Mouse (Mus musculus) liver, embryonic 15.5 days (tissue): ENCODE measurements around the gene Pou5f1. TPM values are rescaled to one million over a fixed set of nuclear protein-coding genes. Genes with fewer than 3 reads are reported as not detected.

Experiments
- ATAC-seq: fragments of 200-750 bp; cut with Nextera tagmentation; 2 replicates; pipeline ENCODE4 v1.8.0; 2017; ENCODE audit warnings: moderate number of reproducible peaks, mild to moderate bottlenecking, moderate library complexity; ENCODE audit not compliant: insufficient read depth
- H3K27ac ChIP-seq: fragments of 300-500 bp; sonication (generic); replicated peaks from 2 replicates; pipeline ENCODE4 v1.5.1; 2015; ENCODE audit warnings: mild to moderate bottlenecking, inconsistent platforms
- H3K27me3 ChIP-seq: fragments of 300-500 bp; sonication (generic); 2 replicates; pipeline ENCODE4 v1.6.1; 2015; ENCODE audit warnings: mild to moderate bottlenecking, inconsistent platforms
- H3K36me3 ChIP-seq: fragments of 300-500 bp; sonication (generic); replicated peaks from 2 replicates; pipeline ENCODE4 v1.6.1; 2015; ENCODE audit warnings: moderate library complexity, mild to moderate bottlenecking, inconsistent platforms
- H3K4me1 ChIP-seq: fragments of 300-500 bp; sonication (generic); replicated peaks from 2 replicates; pipeline ENCODE4 v1.6.1; 2015; ENCODE audit warnings: inconsistent platforms
- H3K4me2 ChIP-seq: fragments of 300-500 bp; sonication (generic); 2 replicates; pipeline ENCODE4 v1.6.1; 2015; ENCODE audit warnings: moderate library complexity, mild to moderate bottlenecking, inconsistent platforms
- H3K4me3 ChIP-seq: fragments of 300-500 bp; sonication (generic); replicated peaks from 2 replicates; pipeline ENCODE4 v1.5.1; 2015; ENCODE audit warnings: mild to moderate bottlenecking, inconsistent platforms
- H3K9ac ChIP-seq: fragments of 300-500 bp; sonication (generic); 2 replicates; pipeline ENCODE4 v1.6.1; 2015; ENCODE audit warnings: moderate library complexity, mild to moderate bottlenecking, inconsistent platforms
- H3K9me3 ChIP-seq: fragments of 300-500 bp; sonication (generic); replicated peaks from 2 replicates; pipeline ENCODE4 v1.6.1; 2016; ENCODE audit warnings: inconsistent platforms
- WGBS: fragments of 180-500 bp; shearing (Covaris S2); methylation state at CpG from one replicate; pipeline ENCODE4 v1.1.7; 2015; ENCODE audit warnings: mixed read lengths; ENCODE audit not compliant: insufficient replicate concordance; 5-methylcytosine and 5-hydroxymethylcytosine counted together
- polyA plus RNA-seq: library from polyadenylated mRNA; unstranded; fragments of >200 nt; fragmentation: Nextera tagmentation; extraction: Ambion mirVana; gene quantifications from 2 replicates; pipeline ENCODE4 v1.2.1, GENCODE M21; 2015

The Pou5f1 gene
- polyA plus RNA-seq, 1 experiment from 2014 or later: not detected

DNA sequence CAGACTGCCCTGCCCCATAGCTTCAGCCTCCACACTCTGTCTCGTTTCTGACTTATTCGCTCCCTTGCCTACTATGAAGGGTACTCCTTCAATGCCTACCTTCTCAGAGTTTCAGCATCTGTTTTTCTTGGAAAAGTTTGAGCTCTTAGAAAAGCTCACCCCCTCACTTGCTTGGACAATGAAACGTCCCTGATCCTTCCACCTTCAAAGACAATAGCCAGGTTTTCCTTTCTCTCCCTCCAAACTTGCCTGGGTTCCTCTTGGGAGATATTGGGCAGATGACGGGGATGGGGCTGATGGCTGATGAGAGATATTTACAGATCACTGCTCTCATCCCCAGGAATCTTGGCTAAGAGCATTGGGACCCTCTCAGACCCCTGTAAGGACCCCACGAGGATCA lies 48.5 kb downstream of the Pou5f1 start:
- no peak overlapping the region for H3K27ac ChIP-seq
- H3K4me2 ChIP-seq: no peak overlapping the region
- H3K4me3 ChIP-seq: no peak overlapping the region
- H3K27me3 ChIP-seq: 0 out of 2 replicates have a peak, but pooled peaks cover 3% of the 10 kb centered on the region
- H3K9me3 ChIP-seq: no peaks in the 10 kb centered on the region
- H3K9ac ChIP-seq: no peak overlapping the region
- ATAC-seq: no peak
- H3K36me3 ChIP-seq: no peaks in the 10 kb centered on the region
- 63% methylated on average over 5 of the region's 5 CpGs for WGBS
- no peaks in the 10 kb centered on the region for H3K4me1 ChIP-seq

DNA sequence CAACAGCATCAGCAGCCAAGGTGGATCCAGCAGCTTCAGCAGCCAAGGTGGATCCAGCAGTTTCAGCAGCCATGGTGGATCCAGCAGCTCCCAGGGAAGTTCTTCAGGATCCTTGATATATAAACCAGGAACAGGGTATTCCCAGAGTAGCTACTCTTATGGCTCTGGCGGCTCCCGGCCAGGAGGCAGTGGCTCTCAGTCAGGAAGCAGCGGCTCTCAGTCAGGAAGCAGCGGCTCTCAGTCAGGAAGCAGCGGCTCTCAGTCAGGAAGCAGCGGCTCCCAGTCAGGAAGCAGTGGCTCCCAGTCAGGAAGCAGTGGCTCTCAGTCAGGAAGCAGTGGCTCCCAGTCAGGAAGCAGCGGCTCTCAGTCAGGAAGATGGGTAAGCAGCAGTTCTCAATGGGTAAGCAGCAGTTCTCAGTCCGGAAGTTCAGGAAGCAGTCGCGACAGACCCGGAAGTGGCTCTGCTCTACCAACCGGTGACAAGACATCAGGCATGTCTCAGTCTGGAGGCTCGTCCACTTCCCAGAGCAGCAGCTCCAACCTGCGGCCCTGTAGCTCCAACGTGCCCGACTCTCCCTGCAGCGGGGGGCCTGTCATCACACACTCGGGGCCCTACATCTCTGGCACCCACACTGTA lies 49.1 kb downstream of the Pou5f1 start:
- Histone ChIP-seq H3K9me3 (no peaks in the 10 kb centered on the region), H3K4me2 (no peak overlapping the region), H3K4me3 (no peak overlapping the region), H3K27me3 (0 out of 2 replicates have a peak, but pooled peaks cover 2% of the 10 kb centered on the region), H3K9ac (no peak overlapping the region), H3K36me3 (no peaks in the 10 kb centered on the region), H3K4me1 (no peaks in the 10 kb centered on the region), H3K27ac (no peak overlapping the region)
- ATAC-seq: no peak
- WGBS: 72% methylated on average over 18 of the region's 18 CpGs

DNA sequence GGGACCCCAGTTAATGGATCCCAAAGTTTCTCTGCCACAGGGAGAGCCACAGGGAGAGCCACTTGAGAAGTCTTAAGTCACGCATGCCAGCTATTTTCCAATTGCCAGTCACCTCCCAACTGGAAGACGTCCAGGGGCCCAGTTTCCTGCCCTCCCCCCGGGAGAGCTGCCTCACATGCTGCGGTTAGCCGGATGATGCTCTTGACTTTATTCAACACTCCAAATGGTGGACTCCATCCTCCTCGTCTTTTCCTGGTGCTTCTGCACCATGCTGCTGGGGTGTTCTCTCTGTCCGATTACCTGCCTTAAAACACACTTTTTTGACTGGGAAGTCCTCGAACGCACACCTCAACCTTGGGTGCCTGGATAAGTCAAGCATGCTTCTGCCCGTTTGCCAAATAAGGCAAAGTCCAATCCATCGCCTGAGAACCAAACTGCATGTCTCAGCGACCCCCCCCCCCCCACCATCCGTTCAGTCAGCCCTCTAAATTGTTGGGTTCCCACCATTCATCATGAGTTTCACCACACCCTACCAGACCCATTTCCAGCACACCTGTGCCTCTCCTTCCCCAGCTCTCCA lies 50.5 kb downstream of the Pou5f1 start:
- 69% methylated on average over 13 of the region's 13 CpGs for WGBS
- Histone ChIP-seq H3K27me3 (no peaks in the 10 kb centered on the region), H3K9me3 (no peaks in the 10 kb centered on the region), H3K4me1 (no peaks in the 10 kb centered on the region), H3K4me3 (no peak overlapping the region), H3K9ac (no peak overlapping the region), H3K36me3 (no peaks in the 10 kb centered on the region), H3K27ac (no peak overlapping the region), H3K4me2 (no peak overlapping the region)
- ATAC-seq: no peak

DNA sequence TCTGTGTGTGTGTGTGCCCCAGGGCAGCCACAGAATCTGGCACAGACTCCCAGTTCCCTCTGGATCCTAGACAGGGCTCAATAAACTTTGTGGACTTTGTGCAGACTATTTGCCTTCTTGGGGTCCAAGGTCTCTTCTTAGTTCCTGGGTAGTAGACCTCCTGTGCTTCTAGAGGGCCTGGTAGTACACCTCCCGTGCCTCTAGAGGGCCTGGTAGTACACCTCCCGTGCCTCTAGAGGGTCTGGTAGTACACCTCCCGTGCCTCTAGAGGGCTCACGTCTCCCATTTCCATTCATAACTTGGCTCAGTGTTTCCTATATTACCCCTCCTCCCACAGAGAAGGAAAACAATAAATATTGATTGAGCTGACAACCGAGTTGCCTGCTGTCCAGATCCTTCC lies 51.0 kb downstream of the Pou5f1 start:
- no peak for ATAC-seq
- 24% methylated on average over 5 of the region's 5 CpGs for WGBS
- H3K9ac ChIP-seq: no peak overlapping the region

DNA sequence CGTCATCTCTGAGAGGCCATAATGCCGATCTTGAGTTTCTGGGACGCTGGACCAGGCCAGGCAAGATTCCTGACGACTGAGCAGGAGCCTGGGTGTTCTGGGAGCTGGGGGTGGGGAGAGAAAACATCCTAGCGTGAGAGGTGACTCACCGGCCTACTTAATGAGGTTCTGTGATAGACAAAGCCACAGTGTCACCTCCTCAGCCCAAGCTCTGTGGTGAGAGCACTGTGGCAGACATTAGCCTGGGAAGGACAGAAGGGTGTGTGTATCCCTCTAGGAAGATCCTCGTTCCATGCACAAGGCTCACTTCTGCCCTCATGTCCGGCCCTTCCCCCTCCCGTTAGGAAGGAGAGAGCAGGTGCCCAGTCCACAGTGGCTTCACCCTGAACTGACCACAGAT lies 51.5 kb downstream of the Pou5f1 start:
- Histone ChIP-seq H3K4me1 (no peaks in the 10 kb centered on the region), H3K27ac (no peak overlapping the region), H3K27me3 (no peaks in the 10 kb centered on the region), H3K9me3 (no peaks in the 10 kb centered on the region), H3K36me3 (no peaks in the 10 kb centered on the region), H3K4me3 (no peak overlapping the region), H3K4me2 (no peak overlapping the region), H3K9ac (no peak overlapping the region)
- no peak for ATAC-seq
- WGBS: 64% methylated on average over 9 of the region's 9 CpGs

More for the DNA sequence above, 51.0 kb downstream of the Pou5f1 start:
- no peaks in the 10 kb centered on the region for H3K27me3 ChIP-seq
- no peak overlapping the region for H3K4me3 ChIP-seq
- H3K4me2 ChIP-seq: no peak overlapping the region
- H3K36me3 ChIP-seq: no peaks in the 10 kb centered on the region
- no peak overlapping the region for H3K27ac ChIP-seq
- no peaks in the 10 kb centered on the region for H3K9me3 ChIP-seq
- no peaks in the 10 kb centered on the region for H3K4me1 ChIP-seq

DNA sequence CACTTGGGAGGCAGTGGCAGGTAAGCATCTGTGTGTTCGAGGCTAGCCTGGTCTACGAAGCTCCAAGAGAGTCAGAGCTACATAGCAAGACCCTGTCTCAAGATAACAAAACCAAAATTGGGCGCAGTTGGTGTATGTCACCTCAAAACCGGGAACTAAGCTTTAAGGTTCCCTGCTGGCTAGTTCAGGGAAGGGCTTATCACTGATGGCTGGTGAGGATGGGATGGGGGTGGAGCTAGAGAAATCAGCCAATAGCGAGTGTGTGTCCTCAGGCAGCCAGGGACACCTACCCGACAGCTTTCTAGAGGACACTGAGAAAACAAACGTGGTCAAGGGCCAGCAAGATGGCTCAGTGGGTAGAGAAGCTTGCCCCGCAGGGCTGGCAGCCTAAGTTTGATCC lies 52.4 kb downstream of the Pou5f1 start:
- Histone ChIP-seq H3K9ac (no peak overlapping the region), H3K27ac (no peak overlapping the region), H3K4me3 (no peak overlapping the region), H3K4me1 (no peaks in the 10 kb centered on the region), H3K36me3 (no peaks in the 10 kb centered on the region), H3K4me2 (no peak overlapping the region), H3K27me3 (no peaks in the 10 kb centered on the region), H3K9me3 (no peaks in the 10 kb centered on the region)
- 43% methylated on average over 8 of the region's 8 CpGs for WGBS
- ATAC-seq: no peak

Other genes with a start within 250 kb of the Pou5f1 start
- 99.7 and 119 TPM in 2 replicates for gene H2-D1, start 243.3 kb upstream of the Pou5f1 start, polyA plus RNA-seq
- 0.58 and 0.70 TPM in 2 replicates for gene H2-Q1, start 185.6 kb upstream of the Pou5f1 start, polyA plus RNA-seq
- 0.94 and 1.4 TPM in 2 replicates for gene H2-Q2, start 163.8 kb upstream of the Pou5f1 start, polyA plus RNA-seq
- 2.2 and 2.7 TPM in 2 replicates for gene H2-Q4, start 126.4 kb upstream of the Pou5f1 start, polyA plus RNA-seq
- 9.5 and 11.9 TPM in 2 replicates for gene H2-Q6, start 81.2 kb upstream of the Pou5f1 start, polyA plus RNA-seq
- 18.4 and 18.7 TPM in 2 replicates for gene H2-Q7, start 66.9 kb upstream of the Pou5f1 start, polyA plus RNA-seq
- gene H2-Q10, start 35.9 kb upstream of the Pou5f1 start, polyA plus RNA-seq: 322 and 403 TPM in 2 replicates
- 44.6 and 47.9 TPM in 2 replicates for gene Tcf19, start 10.8 kb downstream of the Pou5f1 start, polyA plus RNA-seq
- gene Cchcr1, start 11.1 kb downstream of the Pou5f1 start, polyA plus RNA-seq: 7.4 and 8.7 TPM in 2 replicates
- gene Psors1c2, start 27.2 kb downstream of the Pou5f1 start, polyA plus RNA-seq: 0.14 TPM in 2 replicates
- 0.03 and 0.05 TPM in 2 replicates for gene Cdsn, start 46.1 kb downstream of the Pou5f1 start, polyA plus RNA-seq
- not detected in 2 replicates for gene 2300002M23Rik, start 61.4 kb downstream of the Pou5f1 start, polyA plus RNA-seq
- gene Sfta2, start 95.5 kb downstream of the Pou5f1 start, polyA plus RNA-seq: not detected in 2 replicates
- gene Gm9573, start 120.6 kb downstream of the Pou5f1 start, polyA plus RNA-seq: not detected in 2 replicates
- gene Mucl3, start 137.7 kb downstream of the Pou5f1 start, polyA plus RNA-seq: 0.03 and 0.05 TPM in 2 replicates
- gene Vars2, start 161.6 kb downstream of the Pou5f1 start, polyA plus RNA-seq: 6.1 and 6.5 TPM in 2 replicates
- 21.7 and 25.5 TPM in 2 replicates for gene Gtf2h4, start 167.7 kb downstream of the Pou5f1 start, polyA plus RNA-seq
- 2.6 and 3.4 TPM in 2 replicates for gene Ddr1, start 198.6 kb downstream of the Pou5f1 start, polyA plus RNA-seq